Mouse (Mus musculus): ENCODE data around the gene Gm5269.

GRCm38 (mm10) chr1:45886800-45887199 is 3.3 kb downstream of the Gm5269 start:
- TF ChIP-seq EP300 (IDR thresholded peaks at IDR 0.05; ENCODE audit: low read length) (no peak), ELF1 (IDR thresholded peaks at IDR 0.05; ENCODE audit: low read depth, low read length) (no peak), POLR2A (IDR thresholded peaks at IDR 0.05; ENCODE audit: low read depth, low read length) (no peak), CTCF (conservative IDR thresholded peaks at IDR 0.05 in 1 of 2, IDR thresholded peaks at IDR 0.05 in 1 of 2; ENCODE audit: low read depth in 2 of 2, low read length in 2 of 2) (no peak), POLR2AphosphoS2 (IDR thresholded peaks at IDR 0.05; ENCODE audit: low read depth, low read length) (no peak), JUN (IDR thresholded peaks at IDR 0.05; ENCODE audit: insufficient read depth, low read depth, low read length) (no peak), NELFE (IDR thresholded peaks at IDR 0.05; ENCODE audit: low read depth, low read length) (no peak)

Data from CH12.LX (cell line).